Mouse (Mus musculus): ENCODE results near the gene Fxyd6.

Gene Fxyd6

DNA sequence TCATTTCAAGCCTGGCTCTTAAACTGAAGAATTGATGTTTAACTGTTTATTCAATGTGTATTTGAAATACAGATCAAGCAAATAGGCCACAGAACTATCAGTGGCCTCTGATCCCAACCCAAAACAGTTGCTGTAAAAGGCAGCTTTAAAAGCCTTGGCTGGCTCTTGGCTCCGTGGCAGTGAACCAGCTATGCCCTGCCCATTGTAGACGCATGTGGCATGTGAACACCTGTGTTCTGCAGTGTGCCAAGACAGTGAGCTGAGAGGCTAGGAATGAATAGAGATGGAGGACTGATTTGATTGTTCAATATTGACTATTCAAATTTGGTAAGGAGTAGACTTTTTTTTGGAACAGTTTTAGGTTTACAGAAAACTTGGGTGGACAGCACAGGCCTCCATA, 6.9 kb downstream of the Fxyd6 start:
- DNase-seq, result no peak

DNA sequence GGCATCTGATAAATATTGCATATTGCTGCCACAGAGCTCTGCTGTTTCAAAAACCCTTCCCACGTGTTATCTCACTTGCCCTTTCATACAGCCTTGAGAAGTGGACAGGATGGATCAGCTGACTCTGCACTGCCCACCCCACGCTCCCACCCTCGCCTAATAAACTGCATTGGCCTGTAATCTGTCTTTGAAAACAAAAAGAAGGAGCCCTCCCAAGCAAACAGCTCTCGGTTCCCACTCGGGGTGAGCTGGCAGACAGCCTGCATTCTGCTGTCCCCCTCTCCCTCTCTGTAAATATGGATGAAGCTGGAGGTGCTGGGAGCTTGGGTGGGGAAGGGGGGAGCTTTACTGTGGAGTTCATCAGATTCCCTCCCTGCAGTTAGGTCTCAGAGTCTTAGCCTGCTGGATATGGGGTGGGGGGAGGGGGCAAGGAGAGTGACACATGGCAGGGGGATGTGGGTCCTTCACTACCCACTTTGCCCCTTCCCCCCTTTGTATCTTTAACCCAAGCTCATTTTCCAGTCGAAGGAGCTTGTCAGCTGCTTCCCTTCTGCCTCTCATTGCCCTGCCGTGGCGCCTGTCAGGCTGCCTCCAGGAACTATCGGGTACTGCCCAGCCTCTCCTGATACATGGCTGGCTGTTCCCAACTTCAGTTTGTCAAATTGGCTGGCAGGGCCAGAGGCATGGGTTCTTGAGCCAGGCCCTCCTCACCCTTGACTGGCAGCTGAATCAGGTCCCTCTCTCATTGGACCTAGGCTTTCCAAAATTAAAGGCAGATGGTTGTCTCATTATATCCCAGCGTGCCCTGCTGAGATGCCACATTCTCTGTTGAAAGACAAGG, 10.6 kb downstream of the Fxyd6 start:
- no peak for DNase-seq

DNA sequence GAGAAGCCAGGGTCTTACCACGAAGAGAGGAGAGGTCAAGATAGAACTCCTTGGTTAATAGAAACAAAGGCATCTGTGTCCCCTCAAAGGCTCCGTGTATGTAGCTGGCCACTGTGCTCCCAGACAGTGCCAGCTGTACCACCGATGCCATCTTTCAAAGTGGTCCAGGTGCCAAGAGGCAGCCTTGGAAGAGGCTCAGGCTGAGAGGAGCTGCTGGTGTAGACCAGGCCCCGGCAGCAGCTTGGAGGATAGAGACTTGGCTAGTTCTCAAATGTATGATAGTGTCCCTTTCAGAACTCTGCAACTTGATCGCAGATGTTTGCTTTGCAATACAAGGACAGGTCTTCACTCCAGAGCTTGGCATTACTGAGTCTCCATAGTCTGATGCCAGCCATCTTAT, 12.4 kb downstream of the Fxyd6 start:
- no peak for DNase-seq

DNA sequence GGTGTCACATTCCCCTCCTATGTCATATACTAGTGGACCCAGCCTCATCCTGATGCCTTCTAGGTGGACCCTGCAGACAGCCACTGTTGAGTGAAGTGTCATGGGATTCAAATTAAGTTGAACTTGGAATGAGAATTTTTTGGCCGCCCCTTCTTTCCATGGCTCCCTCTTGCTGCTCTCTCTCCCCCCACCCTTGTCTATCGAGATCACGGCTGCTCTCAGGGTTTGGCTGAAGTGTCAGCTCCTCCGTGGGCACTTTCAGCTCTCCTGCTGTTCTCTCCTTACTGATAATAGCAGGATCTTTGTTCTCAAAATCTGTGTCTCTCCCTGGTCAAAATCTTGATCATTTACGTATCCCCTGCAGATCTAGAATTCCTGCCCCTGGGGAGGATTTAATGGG, 12.8 kb downstream of the Fxyd6 start:
- DNase-seq, result no peak

DNA sequence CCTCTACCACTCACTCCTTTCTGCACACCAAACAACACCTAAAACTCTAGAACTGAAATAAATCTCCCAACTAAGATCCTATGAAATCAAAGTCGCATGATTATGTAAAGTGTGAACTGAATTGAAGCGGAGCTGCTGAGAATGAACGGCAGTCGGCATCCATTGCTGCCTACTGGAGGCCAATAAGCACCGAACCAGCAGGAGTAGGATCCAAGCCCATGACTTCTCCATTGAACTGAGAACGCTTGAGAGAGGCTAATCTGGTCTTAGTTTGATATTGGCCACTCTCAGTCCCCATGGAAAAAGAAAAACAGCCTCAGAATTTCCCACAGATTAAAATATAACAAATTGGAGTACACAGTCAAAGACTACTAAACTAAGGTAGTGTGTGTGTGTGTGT, 13.9 kb downstream of the Fxyd6 start:
- no peak for DNase-seq

DNA sequence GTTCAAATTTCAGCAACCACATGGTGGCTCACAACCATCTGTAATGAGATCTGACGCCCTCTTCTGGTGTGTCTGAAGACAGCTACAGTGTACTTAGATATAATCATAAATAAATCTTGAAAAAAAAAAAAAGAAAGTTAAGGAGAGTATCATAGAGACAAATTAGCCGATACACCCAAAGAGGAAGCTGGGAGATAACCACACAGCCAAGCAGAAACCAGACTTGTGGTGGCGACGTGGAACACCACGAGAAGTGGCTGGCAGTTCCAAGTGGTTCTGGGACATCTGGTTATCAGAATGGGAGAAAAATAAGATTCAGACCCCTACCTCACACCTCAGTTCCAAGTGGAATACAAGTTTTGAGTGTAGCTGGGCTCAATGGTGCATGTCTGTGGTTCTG, 16.7 kb downstream of the Fxyd6 start:
- DNase-seq, result no peak

DNA sequence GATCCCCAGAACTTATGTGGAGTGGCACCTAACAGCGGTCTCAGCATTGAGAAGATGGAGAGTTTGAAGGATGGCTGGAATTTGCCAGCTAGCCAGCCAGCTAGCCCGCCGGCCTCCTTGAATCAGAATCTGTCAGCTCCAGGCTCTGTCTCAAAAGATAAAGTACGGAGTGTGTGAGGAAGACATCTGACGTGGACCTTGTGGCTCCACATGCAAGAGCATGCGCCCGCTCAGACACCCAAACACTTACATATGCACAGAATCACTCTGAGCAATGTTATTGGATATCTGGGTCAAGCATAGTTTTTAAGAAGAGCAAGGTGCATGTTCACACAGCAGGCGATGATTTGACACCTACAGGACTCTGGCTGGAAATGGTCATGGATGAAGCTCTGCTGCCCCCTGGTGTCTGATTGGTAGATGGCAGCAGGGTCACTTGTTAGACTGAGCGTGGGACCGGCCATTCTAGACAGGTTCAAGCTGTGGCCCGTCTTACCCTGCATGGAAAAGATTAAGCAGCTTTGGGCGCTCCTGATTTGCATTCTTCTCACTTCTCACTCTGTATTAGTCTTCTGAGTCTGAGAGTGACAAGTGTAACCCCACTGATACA, 18.5 kb downstream of the Fxyd6 start:
- peak; percentile 88 for DNase-seq

DNA sequence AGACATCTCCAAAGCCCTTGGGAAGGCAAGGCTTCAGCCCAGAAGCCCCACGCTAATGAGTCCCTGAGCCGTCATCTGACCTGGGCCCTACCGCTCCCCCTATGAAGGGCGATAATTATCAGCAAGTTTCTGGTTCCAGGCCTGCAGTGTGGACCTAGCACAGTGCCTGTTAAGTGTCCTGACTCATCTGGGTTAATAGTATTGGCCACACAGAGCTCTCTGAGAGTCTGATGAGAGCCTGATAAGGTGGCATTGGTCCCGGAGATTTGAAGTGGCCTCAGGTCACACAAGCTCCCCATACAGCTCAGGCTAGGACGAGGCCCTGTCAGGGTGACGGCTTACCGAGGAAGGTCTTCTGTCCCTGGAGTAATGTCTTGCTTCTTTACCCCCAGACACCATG, 19.6 kb downstream of the Fxyd6 start:
- no peak for DNase-seq

DNA sequence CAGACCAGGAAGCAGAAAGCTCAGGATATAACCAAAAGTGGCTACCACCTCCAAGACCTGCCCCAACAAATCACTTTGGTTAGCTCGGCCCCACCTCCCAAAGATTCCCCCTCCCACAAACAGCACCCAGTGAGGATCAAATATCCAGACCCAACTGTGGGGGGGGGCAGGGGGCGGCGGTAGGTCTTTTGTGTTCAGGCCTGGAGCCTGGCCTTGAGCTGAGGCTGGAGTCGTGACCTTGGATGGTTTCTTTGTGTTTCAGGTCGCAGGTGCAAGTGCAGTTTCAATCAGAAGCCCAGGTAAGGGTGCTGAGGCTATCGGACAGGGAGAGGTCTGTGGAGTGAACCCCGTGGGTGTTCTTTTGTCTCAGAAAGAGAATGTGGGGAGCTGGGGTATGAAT, 21.3 kb downstream of the Fxyd6 start:
- no peak for DNase-seq

DNA sequence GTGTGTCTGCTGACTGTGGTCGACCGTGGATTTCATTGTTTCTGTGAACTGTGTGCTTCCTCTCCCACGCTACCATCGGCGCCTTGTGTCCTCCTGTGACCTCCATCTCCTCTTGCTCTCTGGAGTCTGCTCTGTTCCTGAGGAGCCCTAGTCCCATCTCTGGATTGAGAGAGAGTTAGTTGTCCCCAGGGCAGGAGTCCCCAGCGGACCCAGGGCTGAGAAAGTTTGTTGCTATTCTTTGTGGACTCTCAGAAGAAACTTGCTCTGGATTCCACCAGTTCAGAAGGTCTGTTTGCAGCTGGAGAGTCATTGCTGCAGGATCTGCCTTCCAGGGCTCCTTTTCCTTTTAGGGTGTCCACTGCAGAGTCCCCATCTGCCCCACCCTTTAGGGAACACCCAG, 25.2 kb downstream of the Fxyd6 start:
- DNase-seq, result no peak

DNA sequence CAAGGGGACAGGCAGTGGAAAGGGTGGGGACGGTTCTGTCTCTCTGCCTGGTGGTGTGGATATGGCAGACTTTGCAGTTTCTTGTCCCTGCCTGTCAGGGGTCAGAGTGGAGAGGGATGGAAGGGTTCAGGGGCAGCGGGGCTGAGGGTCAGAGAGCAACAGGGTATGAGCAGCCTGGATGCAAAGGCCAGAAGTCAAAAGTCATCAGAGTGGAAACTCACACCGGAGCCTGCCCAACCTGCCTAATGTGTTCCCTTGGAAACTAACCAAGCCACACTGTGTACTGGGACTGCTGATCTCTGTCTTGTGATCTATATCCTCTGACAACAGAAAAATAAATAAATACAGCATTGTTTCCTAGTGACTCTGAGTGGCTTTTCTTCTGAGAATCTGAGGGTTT, 25.8 kb downstream of the Fxyd6 start:
- no peak for DNase-seq

DNA sequence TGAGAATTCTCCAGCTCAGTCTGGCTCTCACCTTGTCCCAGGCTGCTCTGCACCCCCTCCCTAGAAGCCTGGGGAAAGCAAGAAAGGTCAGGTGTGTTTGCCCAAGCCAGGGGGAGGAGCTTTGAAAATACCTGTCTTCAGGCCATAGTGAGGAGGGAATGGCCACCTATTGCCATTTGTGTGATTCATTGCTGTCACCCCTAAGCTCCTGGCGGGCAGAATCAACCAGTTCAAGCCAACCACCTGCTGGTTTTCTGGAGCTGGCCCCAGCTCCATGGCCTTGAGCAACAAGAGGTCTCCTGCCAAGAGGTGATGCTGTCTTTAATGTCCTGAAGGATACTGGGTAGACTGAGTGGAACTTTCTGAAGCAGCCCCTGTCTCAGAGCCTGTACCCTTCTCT, 28.4 kb downstream of the Fxyd6 start:
- DNase-seq, result no peak

DNA sequence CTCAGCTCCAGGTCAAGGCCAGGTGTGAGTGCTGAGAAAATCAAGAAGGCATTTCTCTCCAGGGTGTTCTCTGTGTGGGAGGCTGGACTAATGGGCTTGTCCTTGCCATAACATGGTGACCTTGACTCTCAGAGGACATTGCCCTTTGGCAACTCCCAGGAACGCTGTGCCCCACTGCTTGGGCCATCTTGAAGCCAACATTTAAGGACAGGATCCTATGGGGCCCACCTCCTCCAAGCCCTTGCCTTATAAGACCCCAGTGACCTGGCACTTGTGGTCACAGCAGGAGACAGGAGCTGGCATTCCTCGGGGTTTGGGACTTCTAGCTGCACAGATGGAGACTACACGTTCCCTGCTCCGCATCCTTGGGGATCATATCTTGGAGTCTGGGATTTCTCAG, 29.4 kb downstream of the Fxyd6 start, which contains the start of gene Fxyd2:
Gene Fxyd2, plus strand, starts transcription at position 236 of the 400 bp plus-strand sequence.
- no peak for DNase-seq

DNA sequence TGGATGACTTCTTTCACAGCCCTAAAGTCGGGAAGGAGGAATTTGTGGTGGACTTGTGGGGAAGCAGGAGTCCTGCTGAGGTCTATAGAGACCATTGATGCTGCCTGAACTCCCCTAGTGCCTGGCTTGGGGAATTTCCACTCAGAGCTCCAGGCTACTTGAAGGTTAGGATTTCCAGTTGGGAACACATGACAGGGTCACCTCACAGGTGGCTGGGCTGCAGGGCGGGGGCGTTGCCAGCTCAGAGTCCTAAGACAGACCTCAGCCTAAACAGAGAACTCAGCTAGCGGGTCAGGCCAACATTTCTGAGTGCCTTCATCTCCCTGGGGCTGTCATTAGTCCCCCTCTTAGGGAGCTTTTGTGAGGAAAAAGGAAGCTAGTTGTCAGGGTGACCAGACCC, 31.9 kb downstream of the Fxyd6 start:
- no peak for DNase-seq

DNA sequence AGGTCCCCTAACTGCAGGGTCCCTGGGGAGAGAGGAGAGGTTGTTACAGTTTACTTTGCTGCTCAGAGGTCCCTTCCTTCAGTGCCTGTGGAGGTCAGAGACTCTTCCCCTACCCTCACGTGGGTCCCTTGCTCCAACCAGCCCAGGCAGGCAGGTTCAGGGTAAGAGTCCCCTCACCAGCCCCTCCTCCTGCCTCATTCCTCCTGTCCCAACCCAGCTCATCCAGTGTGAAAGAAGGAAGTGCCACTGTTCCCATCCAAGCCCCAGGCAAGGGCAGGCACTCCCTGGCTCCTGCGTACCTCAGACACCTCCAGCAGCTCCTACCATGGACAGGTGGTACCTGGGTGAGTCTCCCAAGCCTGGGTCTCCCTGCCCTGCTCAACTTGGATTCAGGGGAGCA, 33.0 kb downstream of the Fxyd6 start:
- DNase-seq, result no peak

DNA sequence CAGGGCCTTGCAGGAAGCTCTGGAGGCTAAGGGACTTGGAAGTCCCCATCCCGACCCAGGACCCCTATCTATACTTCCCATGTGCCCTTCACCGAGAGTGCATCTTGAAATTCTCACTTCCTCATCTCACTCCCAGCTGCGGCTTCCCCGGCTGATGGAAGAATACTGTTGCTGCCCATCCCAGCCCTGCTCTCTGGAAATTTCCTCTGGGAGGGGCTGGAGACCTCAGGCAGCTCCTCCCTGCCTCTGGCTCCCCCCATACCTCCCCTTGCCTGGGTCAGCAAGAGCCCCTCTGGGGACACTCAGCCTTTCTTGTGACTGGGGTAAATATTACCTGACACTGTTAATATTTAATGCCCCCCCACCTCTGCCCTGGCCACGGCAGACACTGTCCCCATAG, 35.7 kb downstream of the Fxyd6 start:
- DNase-seq, result no peak

DNA sequence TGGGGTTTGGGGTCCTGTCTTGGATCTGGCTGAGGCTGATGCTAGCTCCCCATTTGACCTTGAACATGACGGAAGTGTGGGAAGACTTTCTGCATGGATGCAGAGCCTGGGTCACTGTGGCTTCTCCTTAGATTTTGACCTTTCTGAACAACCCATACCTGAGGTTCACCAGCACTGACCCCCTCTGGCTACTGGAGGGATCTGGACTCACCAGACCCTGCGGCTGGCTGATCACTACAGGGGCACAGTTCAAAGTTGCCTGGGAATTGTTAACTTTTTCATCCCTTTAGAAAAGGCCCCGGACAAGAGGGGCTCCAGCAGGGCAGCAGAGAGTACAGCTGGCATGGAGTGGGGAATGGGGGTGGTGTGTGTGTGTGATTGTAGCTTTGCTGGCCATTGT, 36.8 kb downstream of the Fxyd6 start:
- DNase-seq, result no peak

DNA sequence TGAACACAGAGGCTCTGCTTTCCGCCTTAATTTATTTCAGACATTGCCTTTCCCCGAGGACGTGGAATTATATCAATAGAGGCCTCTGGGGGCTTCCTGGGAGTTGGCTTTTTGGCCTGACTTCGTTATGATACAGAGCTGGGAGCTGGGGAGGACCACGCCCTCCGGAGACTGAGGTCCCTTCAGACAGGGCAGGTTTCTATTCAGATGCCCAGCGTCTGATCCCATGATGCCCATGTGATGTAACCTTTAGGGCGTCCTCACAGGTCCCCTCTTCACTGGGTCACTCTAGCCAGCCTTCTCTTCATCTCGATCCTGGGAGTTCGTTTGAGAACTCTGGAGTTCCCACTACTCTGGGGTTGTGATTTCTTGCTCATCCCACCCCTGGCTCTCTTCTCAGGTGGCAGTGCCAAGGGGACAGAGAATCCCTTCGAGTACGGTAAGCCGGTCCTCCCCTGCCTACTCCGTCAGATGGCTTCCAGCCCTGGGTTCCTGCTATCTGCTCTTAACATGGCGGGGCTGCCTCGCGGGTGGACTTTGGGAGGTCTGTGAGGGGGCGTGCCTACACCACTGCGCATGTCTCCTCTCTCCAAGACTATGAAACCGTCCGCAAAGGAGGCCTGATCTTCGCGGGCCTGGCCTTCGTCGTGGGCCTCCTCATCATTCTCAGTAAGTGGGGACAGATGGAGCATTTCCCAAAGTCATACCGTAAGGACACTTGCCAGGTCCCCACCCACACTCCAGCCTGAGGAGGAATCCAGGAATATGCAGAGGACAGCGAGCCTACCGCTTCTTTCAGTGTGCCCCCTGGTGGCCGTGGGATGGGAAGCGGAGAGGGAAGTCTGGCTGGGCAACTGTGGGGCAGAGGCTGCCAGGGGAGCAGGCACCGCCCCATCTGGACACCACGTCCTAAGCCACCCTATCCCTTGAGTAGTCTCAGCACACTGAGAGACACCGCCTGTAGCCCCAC, 38.0 kb downstream of the Fxyd6 start:
- DNase-seq, result peak; percentile 85

DNA sequence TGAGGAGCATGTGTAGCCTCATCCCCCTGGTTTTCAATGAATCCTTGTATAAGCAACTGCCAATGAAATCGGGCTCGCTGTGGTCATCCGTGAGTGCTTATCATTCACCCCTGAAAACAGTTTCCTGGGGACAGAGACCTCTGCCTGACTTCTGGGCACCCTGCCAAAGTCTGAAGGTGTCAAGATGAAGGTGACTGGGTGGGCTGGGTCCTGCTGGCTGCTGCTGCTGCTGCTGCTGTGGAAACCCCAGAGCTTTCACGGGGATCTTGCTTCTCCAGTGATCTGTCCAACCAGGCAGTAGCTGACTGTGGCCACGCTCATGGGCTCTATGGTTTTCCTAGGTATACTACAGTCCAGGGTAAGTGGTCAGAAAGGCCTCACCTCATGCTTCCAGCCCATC, 40.2 kb downstream of the Fxyd6 start:
- no peak for DNase-seq

DNA sequence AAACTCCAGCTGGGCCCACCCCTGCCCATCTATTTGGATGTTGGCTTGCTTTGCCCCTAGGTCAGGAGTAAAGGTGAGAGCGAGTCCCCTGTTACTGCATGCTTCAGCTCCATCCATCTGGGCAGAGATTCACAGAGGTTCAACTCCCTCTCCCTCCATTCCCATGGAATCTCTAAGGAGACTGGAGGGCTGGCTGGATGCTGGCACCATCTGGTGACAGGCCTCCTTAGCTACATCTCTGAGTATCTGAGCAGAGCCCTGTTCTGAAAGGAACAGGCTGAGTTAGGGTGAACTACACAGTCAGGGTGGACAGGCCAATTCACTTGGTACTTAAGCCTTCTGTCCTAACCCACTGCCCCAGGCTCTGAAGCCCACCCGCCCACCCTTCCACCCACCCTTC, 40.6 kb downstream of the Fxyd6 start:
- DNase-seq, result no peak

DNA sequence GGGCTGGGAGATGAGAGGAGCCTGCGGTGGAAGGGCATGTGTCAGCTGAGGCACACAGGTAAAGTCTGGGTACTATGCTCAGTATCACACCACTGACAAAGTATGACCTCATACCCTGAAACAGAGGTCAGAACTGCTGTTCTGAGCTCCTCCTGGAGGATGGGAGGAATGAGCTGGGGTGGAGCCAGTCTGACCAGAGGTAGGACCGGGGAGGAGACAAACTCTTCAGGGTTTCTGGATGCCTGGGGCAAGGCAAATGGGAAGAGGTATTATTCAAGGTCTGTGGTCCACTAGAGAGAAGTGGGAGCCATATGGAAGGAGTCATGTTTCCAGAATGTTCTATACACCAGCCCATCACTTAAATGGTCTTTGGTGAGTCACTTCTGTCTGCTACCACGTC, 41.1 kb downstream of the Fxyd6 start:
- no peak for DNase-seq

DNA sequence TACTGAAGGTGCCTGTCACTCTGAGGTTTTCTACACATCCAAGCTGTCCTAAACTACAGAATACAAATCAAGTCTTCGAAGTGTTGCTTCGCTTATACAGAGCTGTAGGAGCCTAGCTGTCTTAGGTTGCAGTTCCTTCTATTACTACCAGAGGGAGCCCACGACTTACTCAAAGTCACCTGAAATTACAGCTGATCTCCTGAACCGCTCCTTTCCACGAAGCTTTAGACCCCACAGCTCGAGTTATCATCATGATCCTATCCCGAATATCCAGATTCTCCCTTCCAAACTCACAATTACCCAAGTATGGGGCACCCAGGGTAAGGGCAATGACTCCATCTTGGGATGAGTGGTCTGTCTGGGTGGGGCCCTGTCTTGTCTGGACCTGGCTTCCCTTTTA, 41.8 kb downstream of the Fxyd6 start:
- DNase-seq, result peak; percentile 42

DNA sequence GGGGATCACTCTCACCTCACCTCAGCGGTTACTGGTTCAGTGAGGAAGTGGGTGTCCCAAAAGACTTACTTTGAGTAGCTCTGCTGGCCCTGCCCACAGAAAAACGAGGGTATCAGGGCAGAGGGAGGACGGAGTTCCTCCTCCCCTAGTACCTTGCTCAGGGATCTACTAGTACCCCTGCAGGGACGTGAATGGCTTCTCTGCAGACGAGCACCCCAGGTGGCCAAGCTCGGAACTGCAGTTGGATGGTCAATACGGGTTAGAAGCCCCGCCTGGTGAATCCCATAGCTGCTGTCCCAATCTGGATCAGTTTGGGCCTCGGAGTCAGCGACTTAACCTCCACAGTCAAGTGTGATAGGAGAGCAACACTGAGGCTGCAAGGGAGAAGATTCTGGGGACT, 42.3 kb downstream of the Fxyd6 start:
- peak; percentile 92 for DNase-seq

Data from lung, postnatal 10 days (tissue).